Comparison of ENCODE assay signal across 9 mouse cellular contexts in the genomic region with DNA sequence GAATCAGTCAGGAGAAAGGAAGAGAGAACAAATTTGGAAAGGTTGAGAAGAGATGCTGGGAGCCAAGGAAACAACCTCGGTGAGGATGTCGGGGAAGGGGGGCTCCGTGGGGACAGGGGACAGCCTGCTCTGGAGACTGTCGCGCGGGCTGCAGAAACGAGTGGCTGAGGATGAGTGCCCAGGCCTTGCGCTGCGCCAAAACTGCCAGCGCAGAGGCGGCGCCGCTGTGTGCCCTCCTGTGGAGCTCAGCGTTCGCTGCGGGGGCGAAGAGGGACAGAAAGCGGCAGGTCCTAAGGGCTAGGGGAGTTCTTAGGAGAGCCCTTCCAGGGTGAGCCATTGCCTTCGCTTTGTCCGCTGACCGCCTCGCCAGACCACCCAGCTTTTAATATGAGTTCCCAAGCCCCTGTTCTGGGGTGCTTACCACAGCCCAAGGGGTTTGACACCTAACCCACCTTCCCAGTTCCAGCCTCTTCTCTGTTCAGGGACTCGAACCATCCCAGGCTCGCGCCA. TPM values are rescaled to one million over a fixed set of nuclear protein-coding genes. Genes with fewer than 3 reads are reported as not detected.
DNase-seq lines count a peak whose midpoint lies in the region; ATAC-seq lines count a peak whose summit lies in the region.
"Had no signal": no experiment of that assay in that cellular context is flagged by ENCODE, and none has a peak within 500 bp of the region (broad histone marks: within the 10 kb centered on the region; RNA-seq: fewer than 3 reads in every experiment).

No protein-coding gene starts in this region.

- DNase-seq in heart, postnatal 25 days (ENCODE audit: low spot score), result no peak
- peak; percentile 47 for DNase-seq in MN1 (ENCODE audit: low spot score)
- no peak for DNase-seq in hindbrain, embryonic 14.5 days (ENCODE audit: low spot score)
- no peak for DNase-seq in midbrain, embryonic 10.5 days (ENCODE audit: low spot score)
- DNase-seq in urinary bladder, adult 18-20 months (ENCODE audit: low spot score in 2 of 2), result no peak
- DNase-seq in urinary bladder, postnatal 36 days (ENCODE audit: low spot score in 2 of 2), result no peak

- no peaks in the 10 kb centered on the region for H3K36me3 ChIP-seq in heart, embryonic 11.5 days (ENCODE audit: control insufficient read depth, insufficient read depth, low read length)
- H3K36me3 ChIP-seq in embryonic facial prominence, embryonic 12.5 days, result no peaks in the 10 kb centered on the region
- H3K36me3 ChIP-seq in hindbrain, embryonic 14.5 days (replicated peaks; ENCODE audit: control insufficient read depth, insufficient read depth), result no peaks in the 10 kb centered on the region
- H3K36me3 ChIP-seq in midbrain, embryonic 10.5 days, result no peaks in the 10 kb centered on the region

- no peaks in the 10 kb centered on the region for H3K9me3 ChIP-seq in heart, embryonic 11.5 days (replicated peaks; ENCODE audit: control insufficient read depth, low read length)
- no peaks in the 10 kb centered on the region for H3K9me3 ChIP-seq in embryonic facial prominence, embryonic 12.5 days
- no peaks in the 10 kb centered on the region for H3K9me3 ChIP-seq in hindbrain, embryonic 14.5 days (ENCODE audit: control insufficient read depth, low read length)
- no peaks in the 10 kb centered on the region for H3K9me3 ChIP-seq in midbrain, embryonic 10.5 days (replicated peaks)

- peak overlapping the region; percentile 99 for H3K4me2 ChIP-seq in heart, embryonic 11.5 days
- H3K4me2 ChIP-seq in embryonic facial prominence, embryonic 12.5 days (replicated peaks), result peak overlapping the region; percentile 99
- H3K4me2 ChIP-seq in hindbrain, embryonic 14.5 days (replicated peaks), result peak overlapping the region; percentile 94

- peaks cover 72% of the 10 kb centered on the region for H3K27me3 ChIP-seq in heart, embryonic 11.5 days (ENCODE audit: control insufficient read depth, insufficient read depth, low read length)
- peaks cover 73% of the 10 kb centered on the region for H3K27me3 ChIP-seq in embryonic facial prominence, embryonic 12.5 days
- H3K27me3 ChIP-seq in hindbrain, embryonic 14.5 days (ENCODE audit: control insufficient read depth, insufficient read depth, low read length), result peaks cover 52% of the 10 kb centered on the region
- peaks cover 73% of the 10 kb centered on the region for H3K27me3 ChIP-seq in midbrain, embryonic 10.5 days (ENCODE audit: low read depth, poor library complexity, severe bottlenecking)

- no peak overlapping the region for H3K9ac ChIP-seq in heart, embryonic 11.5 days (ENCODE audit: low read depth, low read length)
- H3K9ac ChIP-seq in embryonic facial prominence, embryonic 12.5 days, result peak overlapping the region; percentile 16
- H3K9ac ChIP-seq in hindbrain, embryonic 14.5 days, result peak overlapping the region; percentile 69

- no peak for ATAC-seq in heart, embryonic 11.5 days (replicated peaks; ENCODE audit: insufficient number of reproducible peaks, low FRiP score, low TSS enrichment)
- peak; percentile 6; the same call in 1 of the 2 replicates for ATAC-seq in embryonic facial prominence, embryonic 12.5 days (ENCODE audit: insufficient number of reproducible peaks, insufficient read depth, low FRiP score, low TSS enrichment)
- peak; percentile 38 for ATAC-seq in hindbrain, embryonic 14.5 days (ENCODE audit: low FRiP score)

- peaks cover 12% of the 10 kb centered on the region for H3K4me1 ChIP-seq in heart, embryonic 11.5 days (ENCODE audit: control insufficient read depth, insufficient read depth, low read length)
- H3K4me1 ChIP-seq in embryonic facial prominence, embryonic 12.5 days, result peaks cover 13% of the 10 kb centered on the region
- peaks cover 22% of the 10 kb centered on the region for H3K4me1 ChIP-seq in hindbrain, embryonic 14.5 days (replicated peaks; ENCODE audit: control insufficient read depth, insufficient read depth, low read length)
- H3K4me1 ChIP-seq in midbrain, embryonic 10.5 days, result peaks cover 30% of the 10 kb centered on the region

- intact Hi-C loops in heart, postnatal 25 days (cut with DNase I), result no loop called here

- WGBS in heart, embryonic 11.5 days (ENCODE audit: insufficient replicate concordance), result under 1% methylated on average over 25 of the region's 25 CpGs
- under 1% methylated on average over 23 of the region's 25 CpGs for WGBS in embryonic facial prominence, embryonic 12.5 days
- WGBS in hindbrain, embryonic 14.5 days, result under 1% methylated on average over 25 of the region's 25 CpGs
- WGBS in midbrain, embryonic 10.5 days, result under 1% methylated on average over 25 of the region's 25 CpGs

- peak overlapping the region; percentile 58 for H3K4me3 ChIP-seq in heart, embryonic 11.5 days (ENCODE audit: low read depth, low read length)
- peak overlapping the region; percentile 55 for H3K4me3 ChIP-seq in embryonic facial prominence, embryonic 12.5 days
- peak overlapping the region; percentile 65 for H3K4me3 ChIP-seq in hindbrain, embryonic 14.5 days (replicated peaks; ENCODE audit: low read length)
- peak overlapping the region; percentile 69 for H3K4me3 ChIP-seq in midbrain, embryonic 10.5 days

- no peak overlapping the region for H3K27ac ChIP-seq in heart, embryonic 11.5 days (ENCODE audit: low read depth, low read length)
- H3K27ac ChIP-seq in embryonic facial prominence, embryonic 12.5 days, result no peak overlapping the region
- H3K27ac ChIP-seq in hindbrain, embryonic 14.5 days, result no peak overlapping the region
- peak overlapping the region; percentile 61; the same call in 1 of the 2 replicates for H3K27ac ChIP-seq in midbrain, embryonic 10.5 days (replicated peaks)

RNA-seq across cellular contexts. Expression of gene Shisa9, which starts 0.8 kb away (rescaled TPM):
- polyA plus RNA-seq in heart, embryonic 11.5 days (2014; fragmentation: Nextera tagmentation; extraction: Ambion mirVana), result 0.27 and 0.72 TPM in 2 replicates
- total RNA-seq in heart, postnatal 25 days (2021), result under 1 TPM in 1 of 2 experiments, not detected in 1; 0.21 TPM
- 0.70 and 0.83 TPM in 2 replicates for polyA plus RNA-seq in embryonic facial prominence, embryonic 12.5 days (2016; fragmentation: Nextera tagmentation; extraction: Ambion mirVana)
- 15.7 and 22.1 TPM in 2 replicates for polyA plus RNA-seq in hindbrain, embryonic 14.5 days (2014; fragmentation: Nextera tagmentation; extraction: Ambion mirVana)
- 0.10 and 0.30 TPM in 2 replicates for polyA plus RNA-seq in midbrain, embryonic 10.5 days (2016; fragmentation: Nextera tagmentation; extraction: Ambion mirVana)
- total RNA-seq: neutrophil, adult 5-6 weeks had no signal
